Mouse (Mus musculus) common myeloid progenitor, adult 5-6 weeks (primary cell): ENCODE data around the gene Kcnb1. TPM values are rescaled to one million over a fixed set of nuclear protein-coding genes. Genes with fewer than 3 reads are reported as not detected.

Experiments used
- ATAC-seq: replicated peaks from 2 replicates; pipeline ENCODE4 v1.8.0; 2016; ENCODE audit warnings: low read depth, mild to moderate bottlenecking, moderate TSS enrichment, inconsistent platforms; ENCODE audit not compliant: poor library complexity, severe bottlenecking
- total RNA-seq: library from RNA; stranded (forward); fragments of 200-1000, 187-1606 nt; gene quantifications from 2 replicates; pipeline ENCODE4 v1.2.3, GENCODE M21; 2017

Gene Kcnb1
- 0.23 and 3.3 TPM in 2 replicates for total RNA-seq

DNA sequence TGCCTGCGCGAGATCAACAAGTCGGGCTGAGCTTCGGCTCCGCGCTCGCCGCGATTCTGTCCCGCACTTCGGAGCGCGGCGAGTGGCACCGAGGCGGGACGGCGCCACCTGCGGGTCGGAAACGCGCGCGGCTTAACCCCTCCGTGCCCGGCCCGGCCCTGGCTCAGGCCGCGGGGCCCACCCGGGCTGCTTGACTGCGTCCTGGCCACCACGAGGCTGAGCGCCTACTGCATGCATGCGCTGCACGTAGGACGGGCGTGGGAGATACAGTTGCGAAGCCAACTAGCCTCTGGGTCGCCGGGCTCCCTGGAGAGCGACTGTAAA is at the start of gene Kcnb1:
TSS of gene Kcnb1 (minus strand) at position 80 of the 324 bp plus-strand sequence.
- no peak; the same call in 1 of the 2 replicates for ATAC-seq

DNA sequence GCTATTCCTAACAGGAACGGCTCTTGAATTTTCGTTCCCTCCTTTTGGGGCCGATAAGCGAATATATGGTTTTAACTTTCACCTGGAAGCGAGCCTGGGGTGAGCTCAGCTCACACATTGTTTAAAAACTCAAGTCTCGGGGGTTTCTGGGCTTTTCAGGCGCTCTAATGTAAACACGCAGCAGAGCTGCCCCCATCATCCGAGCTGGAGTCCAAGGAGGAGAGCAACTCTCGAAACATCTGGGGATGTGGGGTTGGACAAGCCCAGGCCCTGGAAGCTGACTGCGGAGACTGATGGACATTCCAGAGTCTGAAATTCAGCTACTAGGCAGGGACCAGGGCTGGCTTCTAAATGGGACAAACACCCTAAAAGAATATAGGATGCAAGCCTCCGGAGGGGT is 49.3 kb upstream of the Kcnb1 start:
- no peak for ATAC-seq

GRCm38 (mm10) chr2:167237224-167237623 is 47.3 kb upstream of the Kcnb1 start:
- ATAC-seq: no peak

DNA sequence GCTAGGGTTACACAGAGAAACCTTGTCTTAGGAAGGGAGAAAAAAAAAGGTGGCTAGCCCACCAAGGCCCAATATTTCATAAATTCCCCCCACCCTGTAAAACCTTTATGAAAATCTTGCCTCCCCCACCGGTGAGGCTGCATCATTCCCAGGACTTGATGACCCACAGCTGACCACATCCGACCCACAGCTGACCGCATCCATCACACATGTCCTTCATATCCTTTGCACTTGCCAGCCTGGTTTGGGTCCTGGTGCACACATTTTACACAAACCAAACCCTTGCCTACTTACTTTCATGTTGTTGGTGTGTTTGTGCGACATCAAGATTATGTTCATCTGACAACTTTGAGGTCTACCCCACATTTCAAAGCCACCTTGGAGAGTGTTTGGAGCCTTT is 46.2 kb upstream of the Kcnb1 start:
- ATAC-seq: no peak

DNA sequence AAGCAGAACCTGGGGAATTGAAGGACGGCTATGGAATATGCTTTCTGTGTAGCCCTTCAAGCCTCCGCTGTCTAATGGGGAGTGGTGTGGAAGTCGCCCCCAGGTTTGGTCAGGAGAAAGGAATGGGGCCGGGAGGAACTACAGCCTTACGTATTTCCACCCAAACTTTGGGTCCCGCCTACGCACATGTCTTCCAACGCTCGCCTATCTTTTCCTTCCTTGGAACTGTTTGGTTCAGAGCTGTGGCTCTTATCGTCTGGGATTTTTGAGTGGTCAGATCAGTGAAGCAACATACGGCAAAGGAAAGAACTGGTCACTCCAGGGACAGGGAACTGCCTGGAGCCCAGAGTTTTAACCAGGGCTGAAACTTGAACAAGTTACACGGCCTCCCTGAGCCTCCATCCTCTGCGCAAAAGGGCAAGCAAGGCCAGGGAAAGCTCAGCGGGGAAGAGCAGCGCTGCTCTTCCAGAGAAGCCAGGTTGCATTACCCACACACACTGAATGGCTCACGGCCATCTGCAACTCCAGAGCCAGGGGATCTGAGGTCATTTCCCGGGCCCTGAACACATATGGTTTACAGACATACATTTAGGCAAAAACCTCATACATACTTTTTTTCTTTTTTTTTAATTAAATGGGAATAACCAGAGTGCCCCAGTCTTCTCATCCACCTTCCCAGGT is 45.5 kb upstream of the Kcnb1 start:
- no peak for ATAC-seq

- no peak for ATAC-seq
These were observed 43.8 kb upstream of the Kcnb1 start for GRCm38 (mm10) chr2:167233771-167234170.

- ATAC-seq: no peak
These were observed 43.0 kb upstream of the Kcnb1 start for GRCm38 (mm10) chr2:167233009-167233335.

DNA sequence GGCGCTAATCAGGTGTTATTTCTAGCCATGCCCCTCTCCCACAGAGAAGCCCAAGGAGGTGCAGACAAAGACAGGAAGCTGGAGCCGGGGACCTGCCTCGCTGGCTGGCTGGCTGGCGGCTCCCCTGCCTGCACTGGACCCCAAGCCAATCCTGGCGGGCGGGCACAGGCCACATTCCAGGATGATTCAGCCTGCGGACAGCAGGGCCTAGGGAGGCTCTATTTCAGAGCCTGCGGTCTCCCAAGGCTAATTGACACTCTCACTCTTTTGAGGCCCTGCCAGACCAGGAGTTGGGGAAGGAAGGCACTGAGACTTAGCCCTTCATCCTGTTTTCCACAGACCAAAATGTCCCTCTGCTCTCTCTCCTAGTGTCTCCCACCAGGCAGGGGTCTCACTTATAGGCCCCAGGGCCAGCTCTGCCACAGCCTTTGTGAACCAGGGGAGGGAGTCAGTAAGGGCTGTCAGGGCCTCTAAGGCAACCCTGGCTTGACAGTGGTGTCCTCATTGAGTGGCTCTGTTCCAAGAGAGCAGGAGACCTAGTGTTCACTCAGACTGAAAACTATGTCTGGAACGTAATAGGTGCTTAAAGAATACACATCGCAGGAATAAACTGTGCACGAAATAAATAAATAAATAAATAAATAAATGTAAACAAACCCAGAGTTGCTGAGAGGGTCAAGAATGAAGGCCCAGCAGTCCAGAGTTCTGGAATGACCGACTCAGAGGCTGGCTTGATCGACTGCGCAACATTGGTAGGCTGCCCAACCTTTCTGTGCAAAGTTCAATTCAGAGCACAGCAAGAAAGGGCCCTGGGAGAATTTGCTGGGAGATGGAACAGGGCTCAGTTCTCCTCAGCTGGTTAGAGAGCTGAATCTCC is 42.4 kb upstream of the Kcnb1 start:
- no peak for ATAC-seq

DNA sequence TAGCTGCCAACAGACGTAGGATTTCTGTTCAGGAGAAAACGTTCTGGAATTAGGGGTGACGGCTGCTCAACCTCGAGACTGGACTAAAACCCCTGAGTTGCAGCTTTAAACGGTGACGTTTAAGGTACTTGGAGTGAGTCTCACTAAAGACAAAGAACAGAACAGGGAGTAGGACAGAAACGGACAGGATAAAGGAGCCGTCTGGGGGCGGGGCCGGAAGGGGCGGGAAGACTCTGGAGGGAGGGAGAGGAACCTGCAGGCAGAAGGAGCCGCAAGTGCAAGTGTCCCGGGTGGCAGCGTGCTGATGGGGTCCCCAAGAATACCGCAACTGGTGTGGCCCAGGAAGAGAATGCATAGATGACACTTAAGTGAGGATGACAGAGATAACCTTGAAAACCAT is 40.6 kb upstream of the Kcnb1 start:
- peak; percentile 56; the same call in 1 of the 2 replicates for ATAC-seq

DNA sequence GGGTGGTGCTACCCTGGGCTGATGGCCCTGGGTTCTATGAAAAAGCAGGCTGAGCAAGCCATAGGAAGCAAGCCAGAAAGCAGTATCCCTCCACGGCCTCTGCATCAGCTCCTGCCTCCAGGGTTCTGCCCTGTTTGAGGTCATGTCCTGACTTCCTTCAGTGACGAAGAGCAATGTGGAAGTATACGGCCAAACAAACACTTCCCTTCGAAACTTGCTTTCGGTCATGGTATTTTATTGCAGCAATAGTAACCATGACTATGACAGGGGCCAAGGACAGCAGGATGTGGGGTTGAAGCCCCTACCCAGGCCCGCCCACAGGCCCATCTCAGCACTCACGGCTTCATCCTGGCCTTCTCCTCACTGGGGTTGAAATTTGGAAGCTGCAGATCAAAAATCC is 35.0 kb upstream of the Kcnb1 start:
- no peak for ATAC-seq

- ATAC-seq: no peak
These were observed 34.2 kb upstream of the Kcnb1 start for GRCm38 (mm10) chr2:167224194-167224593.

GRCm38 (mm10) chr2:167222152-167222551 is 32.2 kb upstream of the Kcnb1 start:
- ATAC-seq: peak; percentile 84

GRCm38 (mm10) chr2:167221159-167221845 is 31.3 kb upstream of the Kcnb1 start:
- no peak for ATAC-seq

DNA sequence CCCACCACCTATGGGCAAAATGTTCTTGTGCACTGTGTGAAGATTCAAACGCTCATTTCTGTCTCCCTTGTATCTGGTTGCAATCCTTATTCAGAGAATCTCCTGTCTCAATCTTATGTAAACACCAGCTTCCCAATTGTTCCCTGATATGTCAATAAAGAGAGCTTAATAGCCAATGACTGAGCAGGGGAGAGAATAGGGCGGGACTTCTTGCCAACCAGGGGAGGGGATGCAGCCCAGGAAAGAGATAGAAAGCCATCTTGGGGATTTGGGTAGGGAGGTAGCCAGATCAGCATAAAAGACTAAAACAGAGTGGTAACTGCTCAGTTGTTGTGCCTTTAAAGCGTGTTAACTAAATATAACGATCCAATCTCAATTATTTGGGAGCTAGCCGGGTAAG is 30.8 kb upstream of the Kcnb1 start:
- ATAC-seq: no peak

DNA sequence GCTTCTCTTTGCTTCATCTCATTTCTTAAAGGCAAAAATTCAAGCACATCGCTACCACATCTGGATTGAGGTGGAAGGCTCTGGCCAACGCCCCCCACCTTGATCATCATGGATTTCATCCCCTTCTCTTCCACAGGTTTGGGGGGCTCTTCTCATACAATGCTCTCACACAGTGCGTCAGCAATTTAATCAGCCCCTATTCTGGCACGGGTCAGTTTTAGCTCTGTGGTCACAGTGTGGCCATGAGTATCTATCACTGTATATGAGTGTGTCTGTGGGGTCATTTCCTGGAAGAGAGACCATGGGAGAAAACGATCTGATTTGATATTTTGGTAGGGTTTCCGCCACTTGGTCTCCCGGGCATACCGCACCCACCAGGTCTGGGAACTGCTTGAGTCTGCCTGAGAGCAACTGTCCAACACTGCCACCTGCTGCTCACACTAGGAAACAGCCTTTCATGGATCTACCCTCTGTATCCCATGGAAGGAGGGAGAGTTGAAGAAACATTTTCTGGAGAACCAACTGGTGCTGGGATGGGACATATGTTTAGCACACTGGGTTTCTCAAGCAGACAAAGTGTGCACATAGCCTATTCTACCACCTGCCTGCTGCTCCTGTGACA is 29.3 kb upstream of the Kcnb1 start:
- peak; percentile 87 for ATAC-seq

DNA sequence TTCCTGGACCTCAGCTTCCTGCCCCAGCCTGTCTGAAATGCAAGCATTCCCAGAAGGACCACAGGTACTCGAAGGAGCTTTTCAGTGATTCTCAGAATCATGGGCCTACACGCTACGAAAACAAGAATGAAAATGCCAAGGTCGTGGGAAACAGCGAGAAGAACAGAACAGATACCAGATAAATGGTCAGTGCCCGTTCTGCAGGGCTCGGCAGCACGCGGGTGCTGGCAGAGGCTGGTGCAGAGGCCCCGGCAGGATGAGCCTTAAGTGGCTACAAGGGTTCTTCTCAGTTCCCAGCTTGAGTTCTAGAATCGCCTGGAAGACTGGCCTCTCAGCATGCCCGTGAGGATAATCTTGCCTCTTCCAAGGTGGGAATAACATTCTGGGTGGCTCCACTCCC is 23.7 kb upstream of the Kcnb1 start:
- ATAC-seq: no peak

DNA sequence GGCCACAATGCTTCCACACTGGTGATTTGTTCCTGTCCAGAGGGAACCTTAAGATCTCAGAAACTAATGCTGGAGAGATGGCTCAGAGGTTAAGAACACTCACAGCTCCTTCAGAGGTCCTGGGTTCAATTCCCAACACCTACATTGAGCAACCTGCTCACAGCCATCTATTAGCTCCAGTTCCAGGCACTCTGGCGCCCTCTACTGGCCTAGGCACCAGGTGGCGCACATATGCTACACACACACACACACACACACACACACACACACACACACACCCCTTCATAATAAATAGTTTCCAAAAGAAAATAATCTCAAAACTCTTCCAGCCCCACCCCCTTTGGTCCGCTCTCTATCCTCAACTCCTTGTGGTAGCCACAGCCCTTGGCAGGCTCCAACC is 23.1 kb upstream of the Kcnb1 start:
- ATAC-seq: no peak

DNA sequence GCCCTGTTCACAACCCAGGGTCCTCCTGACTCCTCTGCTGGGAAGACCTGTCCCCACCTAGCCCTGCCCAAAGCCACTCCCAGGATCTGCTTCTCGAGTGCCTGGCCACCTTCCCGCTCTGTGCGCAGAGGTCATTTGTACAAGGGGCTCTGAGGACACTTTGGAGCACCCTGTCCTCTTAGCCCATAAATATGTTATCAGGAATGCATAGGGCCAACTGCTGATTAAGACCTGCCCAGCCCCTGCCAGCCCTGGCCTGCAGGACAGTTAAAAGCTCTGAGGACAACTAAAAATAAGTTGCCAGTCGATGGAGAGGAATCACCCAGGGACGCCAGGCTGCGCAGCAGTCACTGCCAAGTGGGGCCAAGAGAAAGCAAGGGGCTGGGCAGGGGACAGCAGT is 22.6 kb upstream of the Kcnb1 start:
- ATAC-seq: no peak

DNA sequence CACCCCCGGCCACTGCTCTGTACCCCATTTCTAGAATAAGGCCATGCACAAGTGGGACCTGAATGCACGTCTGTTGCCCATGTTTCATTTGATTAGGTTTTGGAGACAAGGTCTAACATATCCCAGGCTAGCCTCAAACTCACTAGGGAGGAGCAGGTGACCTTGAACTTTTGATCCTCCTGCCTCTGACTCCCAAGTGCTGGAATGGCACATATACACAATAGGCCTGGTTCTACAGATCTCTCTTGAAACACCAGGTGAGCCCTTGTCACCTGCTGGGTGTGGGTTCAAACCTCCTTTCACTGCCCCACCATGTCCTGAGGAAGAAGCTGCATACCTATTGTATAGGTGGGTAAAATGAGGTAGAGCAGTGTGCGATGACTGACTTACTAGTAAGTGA is 22.1 kb upstream of the Kcnb1 start:
- no peak for ATAC-seq

- no peak for ATAC-seq
These were observed 19.9 kb upstream of the Kcnb1 start for GRCm38 (mm10) chr2:167209900-167210299.

DNA sequence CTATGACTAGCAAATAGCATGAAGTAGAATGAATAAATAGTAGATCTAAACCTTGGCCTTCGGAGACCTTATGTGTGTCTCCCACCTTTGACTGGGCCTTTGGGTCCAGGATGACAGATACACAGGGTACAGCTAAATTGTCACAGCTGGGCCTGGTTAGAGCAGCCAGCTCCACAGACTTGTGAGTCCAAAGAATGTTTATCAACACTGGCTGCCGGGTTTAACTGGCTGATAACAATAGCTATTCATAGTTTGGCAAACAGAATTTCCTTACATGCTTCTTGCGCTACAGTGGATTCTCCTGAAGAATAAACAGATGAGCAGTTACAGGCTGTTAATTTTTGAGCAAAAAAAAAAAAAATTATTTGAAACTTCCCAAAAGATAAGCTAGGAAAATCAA is 19.0 kb upstream of the Kcnb1 start:
- ATAC-seq: no peak
